Mouse (Mus musculus) ovary, adult 18-20 months (tissue): Measurements from ENCODE around the gene Sypl.

Experiments used
- DNase-seq: peaks from one replicate; pipeline ENCODE4 v3.0.0; 2022; ENCODE audit warnings: low spot score, mixed read lengths

The Sypl gene

GRCm38 (mm10) chr12:32953596-32954215, at the start of gene Sypl:
Sypl (plus strand) TSS chr12:32953891.
- DNase-seq: peak; percentile 98

- DNase-seq: no peak
These were observed 44.0 kb upstream of the Sypl start for GRCm38 (mm10) chr12:32909686-32910085.

GRCm38 (mm10) chr12:32910092-32910491, 43.6 kb upstream of the Sypl start:
- DNase-seq: peak; percentile 25

GRCm38 (mm10) chr12:32910560-32911194, 43.0 kb upstream of the Sypl start:
- DNase-seq: no peak

- DNase-seq: no peak
These were observed 42.1 kb upstream of the Sypl start for GRCm38 (mm10) chr12:32911569-32911968.

GRCm38 (mm10) chr12:32912772-32913171, 40.9 kb upstream of the Sypl start:
- DNase-seq: no peak

- no peak for DNase-seq
These were observed 35.0 kb upstream of the Sypl start for GRCm38 (mm10) chr12:32918683-32919082.

GRCm38 (mm10) chr12:32919091-32919490, 34.6 kb upstream of the Sypl start:
- no peak for DNase-seq

GRCm38 (mm10) chr12:32919527-32919926, 34.2 kb upstream of the Sypl start:
- DNase-seq: no peak

- DNase-seq: peak; percentile 31
These were observed 33.4 kb upstream of the Sypl start for GRCm38 (mm10) chr12:32920185-32920788.

GRCm38 (mm10) chr12:32921071-32921470, 32.6 kb upstream of the Sypl start:
- DNase-seq: no peak

GRCm38 (mm10) chr12:32921532-32922131, 32.1 kb upstream of the Sypl start:
- no peak for DNase-seq

GRCm38 (mm10) chr12:32924245-32924644, 29.4 kb upstream of the Sypl start:
- no peak for DNase-seq

- DNase-seq: no peak
These were observed 27.1 kb upstream of the Sypl start for GRCm38 (mm10) chr12:32926331-32927172.

GRCm38 (mm10) chr12:32927231-32927835, 26.4 kb upstream of the Sypl start:
- no peak for DNase-seq

- no peak for DNase-seq
These were observed 25.5 kb upstream of the Sypl start for GRCm38 (mm10) chr12:32928180-32928579.

GRCm38 (mm10) chr12:32929831-32930513, 23.7 kb upstream of the Sypl start:
- DNase-seq: no peak

- no peak for DNase-seq
These were observed 23.1 kb upstream of the Sypl start for GRCm38 (mm10) chr12:32930566-32930965.

- DNase-seq: no peak
These were observed 17.3 kb upstream of the Sypl start for GRCm38 (mm10) chr12:32936246-32936946.

- DNase-seq: no peak
These were observed 12.6 kb upstream of the Sypl start for GRCm38 (mm10) chr12:32941141-32941540.
